Mouse (Mus musculus) midbrain, embryonic 13.5 days (tissue): Measurements from ENCODE around the gene Cog1. TPM values are rescaled to one million over a fixed set of nuclear protein-coding genes. Genes with fewer than 3 reads are reported as not detected.

ENCODE experiments used
- ATAC-seq: fragments of 200-750 bp; cut with Nextera tagmentation; 2 replicates; pipeline ENCODE4 v1.8.0; 2017; ENCODE audit warnings: mild to moderate bottlenecking, moderate TSS enrichment, moderate library complexity
- H3K27ac ChIP-seq: fragments of 300-500 bp; sonication (generic); 2 replicates; pipeline ENCODE4 v1.5.1; 2015; ENCODE audit warnings: inconsistent platforms, mild to moderate bottlenecking, moderate library complexity
- H3K27me3 ChIP-seq: fragments of 300-500 bp; sonication (generic); 2 replicates; pipeline ENCODE4 v1.6.1; 2015; ENCODE audit warnings: mild to moderate bottlenecking, inconsistent platforms
- H3K36me3 ChIP-seq: fragments of 300-500 bp; sonication (generic); 2 replicates; pipeline ENCODE4 v1.6.1; 2015; ENCODE audit warnings: mild to moderate bottlenecking, inconsistent platforms
- H3K4me1 ChIP-seq: fragments of 300-500 bp; sonication (generic); replicated peaks from 2 replicates; pipeline ENCODE4 v1.6.1; 2015; ENCODE audit warnings: inconsistent platforms
- H3K4me2 ChIP-seq: fragments of 300-500 bp; sonication (generic); replicated peaks from 2 replicates; pipeline ENCODE4 v1.6.1; 2015; ENCODE audit warnings: moderate library complexity, mild to moderate bottlenecking, inconsistent platforms
- H3K4me3 ChIP-seq: fragments of 300-500 bp; sonication (generic); replicated peaks from 2 replicates; pipeline ENCODE4 v1.5.1; 2015; ENCODE audit warnings: mild to moderate bottlenecking, inconsistent platforms
- H3K9ac ChIP-seq: fragments of 300-500 bp; sonication (generic); replicated peaks from 2 replicates; pipeline ENCODE4 v1.6.1; 2015; ENCODE audit warnings: mild to moderate bottlenecking, inconsistent platforms
- H3K9me3 ChIP-seq: fragments of 300-500 bp; sonication (generic); 2 replicates; pipeline ENCODE4 v1.6.1; 2016; ENCODE audit warnings: mild to moderate bottlenecking, inconsistent platforms
- WGBS: fragments of 180-500 bp; shearing (Covaris S2); methylation state at CpG from one replicate; pipeline ENCODE4 v1.1.7; 2015; 5-methylcytosine and 5-hydroxymethylcytosine counted together
- polyA plus RNA-seq: library from polyadenylated mRNA; unstranded; fragments of >200 nt; fragmentation: Nextera tagmentation; extraction: Ambion mirVana; gene quantifications from 2 replicates; pipeline ENCODE4 v1.2.1, GENCODE M21; 2015

Gene Cog1
- polyA plus RNA-seq, 1 experiment from 2014 or later = 33.2 TPM

DNA sequence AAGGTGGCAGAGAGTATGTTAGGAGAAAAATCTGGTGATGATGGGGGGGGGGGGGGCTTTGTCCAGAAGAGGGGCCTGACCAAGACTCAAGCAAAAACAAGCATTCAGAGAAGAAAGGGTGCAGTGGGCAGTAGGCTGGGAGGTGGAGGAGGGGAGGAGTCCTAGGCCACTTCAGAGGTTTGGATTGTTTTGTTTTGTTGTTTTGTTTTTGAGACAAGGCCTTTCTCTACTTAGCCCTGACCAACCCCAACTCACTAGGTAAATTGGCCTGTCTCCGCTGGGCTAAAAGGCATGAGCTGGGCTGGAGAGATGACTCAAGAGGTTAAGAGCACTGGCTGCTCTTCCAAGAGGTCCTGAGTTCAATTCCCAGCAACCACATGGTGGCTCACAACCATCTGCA is 62.1 kb downstream of the Cog1 start:
- 57% methylated on average over 1 of the region's 1 CpGs for WGBS
- peaks cover 23% of the 10 kb centered on the region for H3K4me1 ChIP-seq

GRCm38 (mm10) chr11:113715078-113715674 is 66.2 kb downstream of the Cog1 start:
- 69% methylated on average over 7 of the region's 7 CpGs for WGBS
- H3K9me3 ChIP-seq = no peaks in the 10 kb centered on the region

More for the DNA sequence above, 62.1 kb downstream of the Cog1 start:
- no peaks in the 10 kb centered on the region for H3K9me3 ChIP-seq
- H3K27me3 ChIP-seq = peaks cover 12% of the 10 kb centered on the region
- H3K36me3 ChIP-seq = peaks cover 13% of the 10 kb centered on the region; the same call in 1 of the 2 replicates
- no peak for ATAC-seq
- peak overlapping the region; percentile 75 for H3K27ac ChIP-seq
- H3K4me2 ChIP-seq = no peak overlapping the region
- no peak overlapping the region; the same call in 1 of the 2 replicates for H3K9ac ChIP-seq
- no peak overlapping the region for H3K4me3 ChIP-seq

DNA sequence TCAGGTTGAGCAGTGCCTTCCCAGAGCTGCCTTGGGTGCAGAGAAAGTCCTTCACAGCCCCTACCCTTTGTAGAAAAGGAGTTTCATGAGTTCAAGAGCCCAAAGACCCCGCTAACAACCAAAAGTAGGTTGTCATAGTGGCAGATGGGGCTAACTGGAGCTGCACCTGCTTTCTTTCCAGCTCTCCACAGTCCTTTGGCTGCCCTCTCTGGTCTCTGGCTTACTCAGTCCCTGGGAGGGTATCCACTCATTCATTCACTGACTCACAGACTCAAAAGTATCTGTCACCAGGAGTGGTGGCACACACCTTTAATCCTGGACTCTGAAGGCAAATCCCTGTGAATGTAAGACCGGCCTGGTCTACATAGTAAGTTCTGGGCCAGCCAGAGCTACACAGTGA is 67.2 kb downstream of the Cog1 start:
- H3K4me3 ChIP-seq = no peak overlapping the region
- no peak overlapping the region for H3K4me2 ChIP-seq
- no peak overlapping the region for H3K27ac ChIP-seq
- H3K9me3 ChIP-seq = no peaks in the 10 kb centered on the region
- no peaks in the 10 kb centered on the region for H3K27me3 ChIP-seq
- ATAC-seq = no peak
- no peak overlapping the region for H3K9ac ChIP-seq
- H3K36me3 ChIP-seq = no peaks in the 10 kb centered on the region
- peaks cover 1% of the 10 kb centered on the region for H3K4me1 ChIP-seq
- 94% methylated on average over 2 of the region's 2 CpGs for WGBS

More at GRCm38 (mm10) chr11:113715078-113715674, 66.2 kb downstream of the Cog1 start:
- Histone ChIP-seq H3K36me3 (no peaks in the 10 kb centered on the region), H3K4me3 (no peak overlapping the region), H3K4me2 (no peak overlapping the region), H3K27me3 (no peaks in the 10 kb centered on the region), H3K9ac (no peak overlapping the region), H3K27ac (no peak overlapping the region), H3K4me1 (peaks cover 11% of the 10 kb centered on the region)
- ATAC-seq = no peak

Other genes with a start within 250 kb of the Cog1 start
- 15.7 and 19.4 TPM in 2 replicates for gene Sstr2, start 29.8 kb upstream of the Cog1 start, polyA plus RNA-seq
- gene Slc39a11, start 910 bp downstream of the Cog1 start, polyA plus RNA-seq = 29.8 and 31.2 TPM in 2 replicates
- 44.7 and 47.9 TPM in 2 replicates for gene Fam104a, start 35.0 kb downstream of the Cog1 start, polyA plus RNA-seq
- 21.4 and 26.7 TPM in 2 replicates for gene D11Wsu47e, start 35.2 kb downstream of the Cog1 start, polyA plus RNA-seq
- 0.31 and 0.54 TPM in 2 replicates for gene Cpsf4l, start 60.8 kb downstream of the Cog1 start, polyA plus RNA-seq
- 80.0 and 82.7 TPM in 2 replicates for gene Cdc42ep4, start 102.7 kb downstream of the Cog1 start, polyA plus RNA-seq